Mouse (Mus musculus) heart, adult 10 weeks (tissue): ENCODE measurements around the gene Abcf3. TPM values are rescaled to one million over a fixed set of nuclear protein-coding genes. Genes with fewer than 3 reads are reported as not detected.

Source experiments
- polyA plus RNA-seq: library from polyadenylated mRNA; stranded (reverse); fragments of 350-450 nt; fragmentation: Illumina TruSeq; extraction: RNeasy Lipid Tissue Mini Kit (QIAGEN cat#74804); gene quantifications from one replicate; pipeline ENCODE4 v1.2.3, GENCODE M21; 2014; ENCODE audit warnings: low read depth, low replicate concordance

Gene Abcf3
- polyA plus RNA-seq, result 55.8 TPM

DNA sequence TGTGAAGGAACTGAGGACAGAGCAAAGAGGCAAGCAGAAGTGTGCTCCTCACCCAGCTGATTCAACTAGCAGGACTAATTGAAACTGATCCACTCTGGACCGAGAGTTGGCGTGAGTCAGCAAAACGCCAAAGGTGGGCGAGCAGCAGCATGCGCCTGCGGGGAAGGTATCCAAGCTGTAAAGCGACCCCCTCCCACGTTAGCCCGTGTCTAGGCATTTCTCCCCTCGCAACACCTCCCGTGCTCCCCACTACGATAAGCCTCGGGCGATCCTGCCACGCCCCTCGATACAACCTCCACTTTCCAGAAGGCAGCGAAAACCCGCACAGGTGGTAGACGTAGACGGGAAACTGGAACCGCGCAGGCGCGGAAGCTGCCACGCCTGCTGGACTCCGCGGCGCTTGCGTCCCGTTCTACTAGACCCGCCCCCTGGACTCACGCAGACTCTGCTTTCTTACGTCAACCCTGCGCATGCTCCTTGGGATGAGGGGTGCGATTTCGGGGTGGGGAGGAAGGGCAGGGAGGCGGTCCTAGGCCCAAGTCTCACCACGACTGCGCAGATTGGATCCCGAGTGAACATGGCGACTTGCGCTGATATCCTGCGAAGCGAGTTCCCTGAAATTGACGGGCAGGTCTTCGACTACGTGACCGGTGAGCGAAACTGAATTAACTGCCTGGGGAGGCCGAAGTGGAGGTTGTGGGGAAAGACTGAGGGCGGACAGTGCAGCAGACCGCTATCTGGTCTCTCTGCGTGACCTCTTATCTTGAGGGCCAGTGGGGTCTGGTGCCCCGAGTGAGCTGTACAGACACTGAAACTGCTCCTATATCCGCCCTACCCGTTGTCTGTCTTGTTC is at the start of gene Abcf3:
Abcf3 (plus strand) TSS at position 482 of the 853 bp plus-strand sequence.

DNA sequence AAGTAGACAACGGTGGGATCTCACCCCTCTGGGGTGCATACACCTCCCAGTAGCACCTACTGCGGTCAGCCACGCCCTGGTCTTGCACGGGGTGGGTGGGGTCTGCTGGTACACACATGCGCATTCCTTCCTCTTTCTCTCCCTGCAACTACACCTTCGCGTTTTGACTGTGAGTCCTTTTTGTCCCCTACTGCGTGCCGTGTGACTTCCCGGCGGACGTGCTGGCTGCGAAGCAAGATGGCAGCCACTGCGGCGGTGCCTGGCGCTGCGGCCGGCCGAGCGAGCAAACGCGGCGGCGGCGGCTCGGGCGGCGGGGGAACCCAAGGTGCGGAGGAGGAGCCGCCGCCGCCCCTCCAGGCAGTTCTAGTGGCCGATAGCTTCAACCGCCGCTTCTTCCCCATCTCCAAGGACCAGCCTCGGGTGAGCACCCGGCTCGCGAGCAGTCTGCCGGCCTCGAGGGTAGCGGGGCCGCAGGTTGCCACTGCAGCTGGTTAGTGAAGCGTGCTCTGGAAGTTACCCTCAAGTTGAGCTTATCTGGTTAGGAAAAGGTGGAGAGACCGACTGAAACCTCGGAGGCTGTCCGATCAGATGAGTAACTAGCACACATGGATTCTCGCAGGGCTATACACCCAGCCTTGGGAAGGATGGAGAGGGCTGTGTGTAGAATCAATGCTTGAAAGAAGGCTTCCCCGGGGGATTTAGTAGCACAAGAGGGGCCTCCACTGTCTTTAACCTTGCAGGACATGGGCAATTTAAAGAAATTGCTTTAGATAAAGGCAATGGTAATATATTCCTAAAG is 49.5 kb upstream of the Abcf3 start, which contains the start of gene Eif2b5:
Eif2b5 (plus strand) TSS at position 141 of the 799 bp plus-strand sequence.

DNA sequence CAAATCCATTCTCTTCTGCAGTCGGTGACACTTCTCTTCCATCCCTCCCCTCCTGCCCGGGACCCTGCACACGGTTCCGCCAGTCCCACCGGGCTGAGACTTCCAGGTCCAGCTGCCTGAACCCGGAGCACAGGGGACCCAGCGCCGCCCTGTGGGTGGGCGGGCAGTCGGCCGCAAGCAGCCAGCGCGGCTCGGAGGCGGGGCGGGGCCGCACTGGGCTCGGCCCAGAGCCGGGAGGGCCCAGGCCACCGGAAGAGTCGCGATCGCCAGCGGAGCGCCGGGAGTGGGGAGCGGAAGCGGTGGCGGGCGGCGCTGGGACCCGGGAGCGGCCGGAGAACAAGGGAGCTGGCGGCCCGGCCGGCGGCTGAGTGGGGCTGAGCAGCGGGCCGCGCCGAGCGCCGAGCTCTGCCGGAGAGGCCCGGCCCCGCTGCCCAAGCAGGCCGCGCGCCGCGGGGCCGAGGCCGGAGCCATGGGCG is 31.6 kb upstream of the Abcf3 start, which contains the start of gene Dvl3:
Dvl3 (plus strand) TSS at position 257 of the 476 bp plus-strand sequence.

DNA sequence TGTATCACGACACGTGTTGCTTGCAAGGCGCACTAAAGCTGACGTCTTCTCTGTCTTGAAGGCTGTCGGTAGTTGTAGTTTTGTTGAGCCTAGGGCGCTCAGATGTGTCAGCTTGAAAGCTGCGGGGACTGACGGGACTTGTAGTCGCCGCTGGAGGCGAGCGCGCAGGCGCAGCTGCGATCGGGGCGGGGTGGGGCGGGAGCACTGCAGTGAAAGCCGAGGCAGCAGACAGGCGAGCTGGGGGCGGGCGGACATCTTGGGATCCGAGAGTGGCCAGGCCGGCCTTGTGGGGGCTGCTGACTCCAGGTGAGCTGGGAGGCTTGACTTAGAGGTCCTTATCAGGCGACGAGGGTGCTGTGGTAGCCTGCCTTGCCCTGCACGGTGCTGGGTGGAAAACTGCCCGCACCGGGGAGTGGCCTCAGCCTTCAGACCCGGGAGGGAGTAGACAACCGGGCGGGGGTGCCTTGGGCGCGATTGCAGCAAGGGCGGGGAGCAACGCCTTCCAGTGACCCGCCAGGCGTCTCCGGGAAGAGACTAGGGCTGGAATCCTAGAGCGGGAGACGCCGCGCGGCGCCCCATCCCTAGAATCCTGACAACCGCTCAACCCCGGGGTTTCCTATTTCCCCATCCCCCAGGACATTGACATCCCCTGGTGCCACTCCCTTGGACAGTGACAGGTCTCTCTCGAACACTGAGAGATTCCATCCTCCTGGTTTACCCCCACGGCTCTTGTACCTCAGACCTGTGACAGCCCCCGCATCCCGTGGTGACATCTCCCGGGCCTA is 12.9 kb upstream of the Abcf3 start, which contains the start of gene Ap2m1:
Ap2m1 (plus strand) TSS at position 183 of the 785 bp plus-strand sequence.

DNA sequence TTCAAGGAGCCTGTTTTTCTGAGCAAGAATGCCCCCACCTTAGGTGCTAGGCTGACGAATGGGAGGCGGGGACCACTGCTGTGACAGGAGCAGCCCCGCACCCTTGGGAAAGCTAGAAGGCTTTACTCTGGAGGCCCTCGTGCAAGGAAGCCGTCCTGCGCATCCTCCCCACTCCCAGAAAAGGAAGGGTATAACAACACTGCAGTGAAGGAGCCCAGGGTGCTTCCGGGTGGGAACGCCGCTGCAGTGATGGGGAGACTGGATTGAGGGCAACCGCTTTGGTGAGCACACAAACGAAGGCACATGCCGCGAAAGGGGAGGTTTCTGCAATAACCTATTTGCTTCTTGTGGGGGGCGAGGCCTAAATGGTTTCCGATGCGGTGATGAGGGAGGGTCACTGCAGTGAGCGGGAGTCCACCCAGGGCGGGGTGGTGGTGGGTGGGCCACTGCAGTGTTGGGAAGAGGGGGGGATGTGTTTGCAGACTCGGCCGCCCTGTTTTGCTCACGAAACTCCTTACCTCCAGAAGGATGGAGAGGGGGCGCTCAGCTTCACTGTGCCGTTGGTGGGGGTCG is 41.1 kb downstream of the Abcf3 start, which contains the start of gene Vwa5b2:
Vwa5b2 (plus strand) TSS at position 106 of the 573 bp plus-strand sequence.

Other genes starting within 250 kb of the Abcf3 start
- gene Parl, start 246.2 kb upstream of the Abcf3 start, polyA plus RNA-seq, result 68.4 TPM
- gene Cyp2ab1, start 223.2 kb upstream of the Abcf3 start, polyA plus RNA-seq, result 0.26 TPM
- gene Abcc5, start 122.2 kb upstream of the Abcf3 start, polyA plus RNA-seq, result 47.1 TPM
- 59.9 TPM for gene Eif2b5, start 49.8 kb upstream of the Abcf3 start, polyA plus RNA-seq
- gene Dvl3, start 31.6 kb upstream of the Abcf3 start, polyA plus RNA-seq, result 34.4 TPM
- 211 TPM for gene Ap2m1, start 13.1 kb upstream of the Abcf3 start, polyA plus RNA-seq
- not detected for gene Vwa5b2, start 40.9 kb downstream of the Abcf3 start, polyA plus RNA-seq
- gene Eef1akmt4, start 63.0 kb downstream of the Abcf3 start, polyA plus RNA-seq, result 6.5 TPM
- gene Gm49333, start 63.0 kb downstream of the Abcf3 start, polyA plus RNA-seq, result 0.47 TPM
- gene Alg3, start 63.2 kb downstream of the Abcf3 start, polyA plus RNA-seq, result 10.7 TPM
- gene Camk2n2, start 72.7 kb downstream of the Abcf3 start, polyA plus RNA-seq, result 0.60 TPM
- 0.29 TPM for gene Ece2, start 81.3 kb downstream of the Abcf3 start, polyA plus RNA-seq
- 182 TPM for gene Psmd2, start 103.1 kb downstream of the Abcf3 start, polyA plus RNA-seq
- gene Eif4g1, start 119.7 kb downstream of the Abcf3 start, polyA plus RNA-seq, result 230 TPM
- gene Fam131a, start 144.7 kb downstream of the Abcf3 start, polyA plus RNA-seq, result 30.1 TPM
- gene Polr2h, start 169.1 kb downstream of the Abcf3 start, polyA plus RNA-seq, result 18.3 TPM
- gene Clcn2, start 169.2 kb downstream of the Abcf3 start, polyA plus RNA-seq, result 3.7 TPM
- gene Chrd, start 184.6 kb downstream of the Abcf3 start, polyA plus RNA-seq, result 2.7 TPM
- 0.39 TPM for gene Thpo, start 185.9 kb downstream of the Abcf3 start, polyA plus RNA-seq